In genomic region chr9:63135801-63136200, GRCm38 (mm10) we compare ENCODE assay signal across 7 mouse cellular contexts. TPM values are rescaled to one million over a fixed set of nuclear protein-coding genes. Genes with fewer than 3 reads are reported as not detected.
DNase-seq lines count a peak whose midpoint lies in the region; ATAC-seq and TF ChIP-seq lines count a peak whose summit lies in the region.

No protein-coding gene starts in this region.

- peak overlapping the region; percentile 47 for H3K4me3 ChIP-seq in heart, embryonic 10.5 days
- peak overlapping the region; percentile 18; the same call in 1 of the 2 replicates for H3K4me3 ChIP-seq in kidney, postnatal 0 days (replicated peaks; ENCODE audit: low read depth, low read length)

- H3K9me3 ChIP-seq in heart, embryonic 10.5 days = no peaks in the 10 kb centered on the region
- no peaks in the 10 kb centered on the region for H3K9me3 ChIP-seq in kidney, postnatal 0 days (replicated peaks; ENCODE audit: low read length)

- no peak overlapping the region for H3K9ac ChIP-seq in kidney, postnatal 0 days (ENCODE audit: low read depth, low read length)

- H3K27ac ChIP-seq in heart, embryonic 10.5 days = no peak overlapping the region
- H3K27ac ChIP-seq in kidney, postnatal 0 days = no peak overlapping the region

- under 1% methylated on average over 16 of the region's 16 CpGs for whole genome bisulfite sequencing in heart, embryonic 10.5 days
- 0% methylated on average over 16 of the region's 16 CpGs for WGBS in kidney, postnatal 0 days

- no peak for ATAC-seq in kidney, postnatal 0 days (replicated peaks; ENCODE audit: low FRiP score, low read depth)

- H3K27me3 ChIP-seq in heart, embryonic 10.5 days (ENCODE audit: insufficient read depth, poor library complexity, severe bottlenecking) = peaks cover 84% of the 10 kb centered on the region
- H3K27me3 ChIP-seq in kidney, postnatal 0 days (ENCODE audit: insufficient read depth, low read length) = peaks cover 67% of the 10 kb centered on the region

- H3K4me1 ChIP-seq in heart, embryonic 10.5 days = peaks cover 41% of the 10 kb centered on the region
- peaks cover 21% of the 10 kb centered on the region; the same call in 1 of the 2 replicates for H3K4me1 ChIP-seq in kidney, postnatal 0 days (replicated peaks; ENCODE audit: insufficient read depth, low read length)

- peak; percentile 79 for TF ChIP-seq CTCF in kidney, postnatal 0 days (IDR thresholded peaks at IDR 0.05; ENCODE audit: low read depth)

- H3K36me3 ChIP-seq in heart, embryonic 10.5 days = no peaks in the 10 kb centered on the region
- H3K36me3 ChIP-seq in kidney, postnatal 0 days (ENCODE audit: insufficient read depth, low read length) = no peaks in the 10 kb centered on the region

- peak overlapping the region; percentile 53 for H3K4me2 ChIP-seq in kidney, postnatal 0 days (ENCODE audit: low read length)

- peak; percentile 67 for DNase-seq in A20 (ENCODE audit: low read depth, low spot score)
- DNase-seq in CD4-positive helper T cell, adult 2 months (ENCODE audit: low read depth, low spot score) = peak; percentile 68
- DNase-seq in cerebellum, adult 8-10 months = peak; percentile 65
- no peak for DNase-seq in heart, embryonic 10.5 days (ENCODE audit: low spot score)
- peak; percentile 72 for DNase-seq in kidney, postnatal 0 days (ENCODE audit: low spot score)
- DNase-seq in lung, postnatal 25 days (ENCODE audit: low spot score) = peak; percentile 53
- peak; percentile 61 for DNase-seq in right cerebral cortex, postnatal 4 days

RNA-seq across cellular contexts. Expression of gene Skor1, which starts 13.0 kb away (rescaled TPM):
- 0.06 TPM in 1 of 2 replicates, not detected in the other for polyA plus RNA-seq in heart, embryonic 10.5 days (2016; fragmentation: Nextera tagmentation; extraction: Ambion mirVana)
- not detected in 2 replicates for polyA plus RNA-seq in kidney, postnatal 0 days (2015; fragmentation: Nextera tagmentation; extraction: Ambion mirVana)
